23 mouse cellular contexts compared by ENCODE assay signal in the genomic region with DNA sequence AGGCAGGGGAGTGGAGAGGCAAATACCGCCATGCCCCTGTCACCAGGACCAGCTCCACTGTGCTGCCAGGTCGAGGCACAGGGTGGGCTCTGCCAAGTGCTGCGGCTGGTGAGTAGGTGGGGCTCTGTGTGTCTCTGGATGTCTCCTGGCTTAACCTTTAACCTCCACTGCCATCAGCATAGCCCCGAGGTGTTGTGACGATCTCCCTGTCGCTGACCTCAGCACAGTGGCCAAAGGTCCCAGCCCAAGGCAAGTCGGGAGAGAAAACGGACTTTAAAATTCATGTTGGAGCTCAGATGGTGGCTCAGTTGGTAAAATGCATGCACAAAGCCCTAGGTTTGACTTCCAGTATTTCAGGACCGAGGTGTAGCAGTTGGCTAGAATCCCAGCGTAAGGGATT. TPM values are rescaled to one million over a fixed set of nuclear protein-coding genes. Genes with fewer than 3 reads are reported as not detected.
A peak's percentile ranks its signal among the peaks of the same experiment; 100 is the strongest.
DNase-seq lines count a peak whose midpoint lies in the region; ATAC-seq lines count a peak whose summit lies in the region.
"Had no signal": no experiment of that assay in that cellular context is flagged by ENCODE, and none has a peak within 500 bp of the region (broad histone marks: within the 10 kb centered on the region; RNA-seq: fewer than 3 reads in every experiment).

No protein-coding gene starts in this region.

- H3K4me2 ChIP-seq in embryonic facial prominence, embryonic 11.5 days (ENCODE audit: low read depth, low read length) = no peak overlapping the region
- no peak overlapping the region for H3K4me2 ChIP-seq in midbrain, embryonic 14.5 days (ENCODE audit: low read length)
- no peak overlapping the region for H3K4me2 ChIP-seq in midbrain, embryonic 11.5 days
- H3K4me2 ChIP-seq: embryonic facial prominence, embryonic 12.5 days; forebrain, embryonic 13.5 days; heart, embryonic 11.5 days; heart, embryonic 15.5 days; hindbrain, embryonic 15.5 days had no signal

- no peaks in the 10 kb centered on the region for H3K9me3 ChIP-seq in embryonic facial prominence, embryonic 11.5 days (replicated peaks; ENCODE audit: control insufficient read depth, low read length)
- 0 out of 2 replicates have a peak, but pooled peaks cover 3% of the 10 kb centered on the region for H3K9me3 ChIP-seq in embryonic facial prominence, embryonic 10.5 days
- no peaks in the 10 kb centered on the region for H3K9me3 ChIP-seq in midbrain, embryonic 14.5 days (ENCODE audit: control insufficient read depth, low read length)
- no peaks in the 10 kb centered on the region for H3K9me3 ChIP-seq in midbrain, embryonic 11.5 days (ENCODE audit: control insufficient read depth, low read length)
- H3K9me3 ChIP-seq: embryonic facial prominence, embryonic 12.5 days; G1E; heart, embryonic 15.5 days; hindbrain, embryonic 15.5 days had no signal

- ATAC-seq in embryonic facial prominence, embryonic 11.5 days (replicated peaks; ENCODE audit: insufficient number of reproducible peaks, low FRiP score, low TSS enrichment, low read depth) = peak; percentile 23; the same call in 1 of the 2 replicates
- ATAC-seq in midbrain, embryonic 14.5 days (ENCODE audit: low FRiP score, low TSS enrichment) = peak; percentile 31; the same call in 1 of the 2 replicates
- no peak for ATAC-seq in midbrain, embryonic 11.5 days (ENCODE audit: low FRiP score)
- ATAC-seq: CD4-positive, CD25-positive, alpha-beta regulatory T cell, adult 4 months; forebrain, embryonic 13.5 days; forebrain, postnatal 0 days had no signal

- no peak overlapping the region for H3K4me3 ChIP-seq in embryonic facial prominence, embryonic 11.5 days (ENCODE audit: low read depth, low read length)
- H3K4me3 ChIP-seq in embryonic facial prominence, embryonic 10.5 days = no peak overlapping the region
- no peak overlapping the region for H3K4me3 ChIP-seq in midbrain, embryonic 14.5 days (replicated peaks; ENCODE audit: low read depth, low read length)
- no peak overlapping the region for H3K4me3 ChIP-seq in midbrain, embryonic 11.5 days (ENCODE audit: low read depth, low read length)
- H3K4me3 ChIP-seq: embryonic facial prominence, embryonic 12.5 days; forebrain, embryonic 13.5 days; heart, adult 2 months; heart, embryonic 15.5 days; hindbrain, embryonic 15.5 days had no signal

- no peaks in the 10 kb centered on the region for H3K4me1 ChIP-seq in embryonic facial prominence, embryonic 11.5 days (ENCODE audit: control insufficient read depth, insufficient read depth, low read length)
- 0 out of 2 replicates have a peak, but pooled peaks cover 5% of the 10 kb centered on the region for H3K4me1 ChIP-seq in embryonic facial prominence, embryonic 10.5 days
- H3K4me1 ChIP-seq in midbrain, embryonic 14.5 days (ENCODE audit: control insufficient read depth, insufficient read depth, low read length) = no peaks in the 10 kb centered on the region
- H3K4me1 ChIP-seq in midbrain, embryonic 11.5 days (ENCODE audit: control insufficient read depth, insufficient read depth, low read length) = no peaks in the 10 kb centered on the region
- H3K4me1 ChIP-seq: embryonic facial prominence, embryonic 12.5 days; heart, embryonic 15.5 days; hindbrain, embryonic 15.5 days had no signal

- H3K27me3 ChIP-seq in embryonic facial prominence, embryonic 11.5 days (ENCODE audit: control insufficient read depth, insufficient read depth, low read length) = no peaks in the 10 kb centered on the region
- no peaks in the 10 kb centered on the region for H3K27me3 ChIP-seq in embryonic facial prominence, embryonic 10.5 days (replicated peaks; ENCODE audit: low read depth, poor library complexity, severe bottlenecking)
- no peaks in the 10 kb centered on the region for H3K27me3 ChIP-seq in midbrain, embryonic 14.5 days (ENCODE audit: control insufficient read depth, insufficient read depth, low read length)
- no peaks in the 10 kb centered on the region for H3K27me3 ChIP-seq in midbrain, embryonic 11.5 days (ENCODE audit: control insufficient read depth, insufficient read depth, low read length)
- H3K27me3 ChIP-seq: embryonic facial prominence, embryonic 12.5 days; forebrain, embryonic 13.5 days; heart, embryonic 15.5 days; hindbrain, embryonic 15.5 days had no signal

- no peak for DNase-seq in embryonic facial prominence, embryonic 11.5 days (ENCODE audit: low spot score)
- DNase-seq in embryonic facial prominence, embryonic 10.5 days (ENCODE audit: low spot score) = no peak
- DNase-seq in kidney, postnatal 36 days = peak; percentile 4 to 15
- DNase-seq in kidney, adult 18-20 months = no peak
- DNase-seq in midbrain, embryonic 14.5 days = no peak
- DNase-seq in midbrain, embryonic 11.5 days (ENCODE audit: low spot score, missing footprints) = no peak
- DNase-seq in retina, postnatal 1 day = no peak
- DNase-seq: adrenal gland, adult 8-10 months; adrenal gland, postnatal 36 days; B cell, adult 2 months; cerebellum, adult 2 months; cerebellum, postnatal 10 days; forebrain, postnatal 0 days; gastrocnemius, postnatal 14 days; heart, adult 2 months; heart, postnatal 14 days had no signal

- no peak overlapping the region for H3K27ac ChIP-seq in embryonic facial prominence, embryonic 11.5 days (replicated peaks; ENCODE audit: low read depth, low read length)
- H3K27ac ChIP-seq in embryonic facial prominence, embryonic 10.5 days (replicated peaks) = no peak overlapping the region
- no peak overlapping the region for H3K27ac ChIP-seq in midbrain, embryonic 14.5 days (replicated peaks; ENCODE audit: low read depth, low read length)
- no peak overlapping the region for H3K27ac ChIP-seq in midbrain, embryonic 11.5 days (ENCODE audit: low read depth, low read length)
- H3K27ac ChIP-seq: embryonic facial prominence, embryonic 12.5 days; forebrain, embryonic 13.5 days; heart, adult 2 months; heart, embryonic 15.5 days; hindbrain, embryonic 15.5 days had no signal

- no peaks in the 10 kb centered on the region for H3K36me3 ChIP-seq in embryonic facial prominence, embryonic 11.5 days (replicated peaks; ENCODE audit: control insufficient read depth, insufficient read depth, low read depth, low read length)
- no peaks in the 10 kb centered on the region for H3K36me3 ChIP-seq in embryonic facial prominence, embryonic 10.5 days (replicated peaks)
- H3K36me3 ChIP-seq in midbrain, embryonic 14.5 days (ENCODE audit: control insufficient read depth, insufficient read depth, low read length) = no peaks in the 10 kb centered on the region
- no peaks in the 10 kb centered on the region for H3K36me3 ChIP-seq in midbrain, embryonic 11.5 days (ENCODE audit: control insufficient read depth, insufficient read depth, low read length)
- H3K36me3 ChIP-seq: embryonic facial prominence, embryonic 12.5 days; G1E; heart, embryonic 15.5 days; hindbrain, embryonic 15.5 days had no signal

- no peak overlapping the region for H3K9ac ChIP-seq in embryonic facial prominence, embryonic 11.5 days (replicated peaks; ENCODE audit: low read length)
- H3K9ac ChIP-seq in midbrain, embryonic 14.5 days (replicated peaks; ENCODE audit: low read length) = no peak overlapping the region
- H3K9ac ChIP-seq in midbrain, embryonic 11.5 days (ENCODE audit: low read length) = no peak overlapping the region
- H3K9ac ChIP-seq: embryonic facial prominence, embryonic 12.5 days; forebrain, embryonic 13.5 days; forebrain, postnatal 0 days; heart, embryonic 15.5 days; hindbrain, embryonic 15.5 days had no signal

- 67% methylated on average over 10 of the region's 10 CpGs for WGBS in embryonic facial prominence, embryonic 11.5 days
- WGBS in embryonic facial prominence, embryonic 10.5 days = 71% methylated on average over 10 of the region's 10 CpGs
- 81% methylated on average over 10 of the region's 10 CpGs for WGBS in midbrain, embryonic 14.5 days
- WGBS in midbrain, embryonic 11.5 days = 75% methylated on average over 10 of the region's 10 CpGs

RNA-seq across cellular contexts. Expression of a gene that starts 15.6 kb away (rescaled TPM):
- polyA plus RNA-seq in embryonic facial prominence, embryonic 11.5 days (2014; fragmentation: Nextera tagmentation; extraction: Ambion mirVana) = 1.9 and 2.3 TPM in 2 replicates
- 3.6 and 4.4 TPM in 2 replicates for polyA plus RNA-seq in embryonic facial prominence, embryonic 10.5 days (2016; fragmentation: Nextera tagmentation; extraction: Ambion mirVana)
- 4.0 and 4.1 TPM in 2 replicates for polyA plus RNA-seq in midbrain, embryonic 14.5 days (2014; fragmentation: Nextera tagmentation; extraction: Ambion mirVana)
- polyA plus RNA-seq in midbrain, embryonic 11.5 days (2014; fragmentation: Nextera tagmentation; extraction: Ambion mirVana) = 2.5 and 3.5 TPM in 2 replicates
- polyA plus RNA-seq: G1E had no signal

Comparison
In these comparisons a context has a peak if more than half of its experiments do, and no peak if none do; other contexts are left out.
1. DNase-seq: peak in kidney, postnatal 36 days (2 of 2); none in embryonic facial prominence, embryonic 11.5 days (single experiment), embryonic facial prominence, embryonic 10.5 days (single experiment), kidney, adult 18-20 months (single experiment), midbrain, embryonic 14.5 days (single experiment), midbrain, embryonic 11.5 days (single experiment) and retina, postnatal 1 day (single experiment).